Comparison of ENCODE assay signal across 10 mouse cellular contexts in genomic region chr11:104346931-104347330, GRCm38 (mm10).
A peak's percentile ranks its signal among the peaks of the same experiment; 100 is the strongest.
DNase-seq lines count a peak whose midpoint lies in the region; ATAC-seq and TF ChIP-seq lines count a peak whose summit lies in the region.
"Had no signal": no experiment of that assay in that cellular context is flagged by ENCODE, and none has a peak within 500 bp of the region (broad histone marks: within the 10 kb centered on the region; RNA-seq: fewer than 3 reads in every experiment).

No protein-coding gene starts in this region.

- peaks cover 71% of the 10 kb centered on the region for H3K36me3 ChIP-seq in forebrain, embryonic 14.5 days (ENCODE audit: control insufficient read depth, insufficient read depth, low read length)
- peaks cover 16% of the 10 kb centered on the region; the same call in 1 of the 2 replicates for H3K36me3 ChIP-seq in forebrain, embryonic 11.5 days (ENCODE audit: control insufficient read depth, insufficient read depth, low read length)
- peaks cover 16% of the 10 kb centered on the region for H3K36me3 ChIP-seq in midbrain, postnatal 0 days (ENCODE audit: insufficient read depth, low read length)
- peaks cover 67% of the 10 kb centered on the region for H3K36me3 ChIP-seq in midbrain, embryonic 13.5 days
- H3K36me3 ChIP-seq in embryonic facial prominence, embryonic 10.5 days (replicated peaks) = peaks cover 96% of the 10 kb centered on the region

- H3K4me1 ChIP-seq in forebrain, embryonic 14.5 days (ENCODE audit: control insufficient read depth, insufficient read depth, low read length) = no peaks in the 10 kb centered on the region
- H3K4me1 ChIP-seq in forebrain, embryonic 11.5 days (replicated peaks; ENCODE audit: control insufficient read depth, insufficient read depth, low read length) = no peaks in the 10 kb centered on the region
- no peaks in the 10 kb centered on the region for H3K4me1 ChIP-seq in midbrain, postnatal 0 days (ENCODE audit: insufficient read depth, low read length)
- H3K4me1 ChIP-seq in midbrain, embryonic 13.5 days (replicated peaks) = no peaks in the 10 kb centered on the region
- H3K4me1 ChIP-seq in embryonic facial prominence, embryonic 10.5 days = no peaks in the 10 kb centered on the region
- H3K4me1 ChIP-seq: heart, embryonic 15.5 days; limb, embryonic 13.5 days had no signal

- no peaks in the 10 kb centered on the region for H3K27me3 ChIP-seq in forebrain, embryonic 14.5 days (replicated peaks; ENCODE audit: control insufficient read depth, insufficient read depth, low read length)
- H3K27me3 ChIP-seq in forebrain, embryonic 11.5 days (ENCODE audit: control insufficient read depth, insufficient read depth, low read length) = no peaks in the 10 kb centered on the region
- H3K27me3 ChIP-seq in midbrain, postnatal 0 days (ENCODE audit: insufficient read depth, low read length) = no peaks in the 10 kb centered on the region
- H3K27me3 ChIP-seq in midbrain, embryonic 13.5 days = no peaks in the 10 kb centered on the region
- no peaks in the 10 kb centered on the region for H3K27me3 ChIP-seq in embryonic facial prominence, embryonic 10.5 days (replicated peaks; ENCODE audit: low read depth, poor library complexity, severe bottlenecking)
- H3K27me3 ChIP-seq: heart, embryonic 15.5 days; limb, embryonic 13.5 days had no signal

- peak; percentile 74 for TF ChIP-seq CTCF in midbrain, postnatal 0 days (IDR thresholded peaks at IDR 0.05)

- ATAC-seq in forebrain, embryonic 14.5 days = no peak
- no peak for ATAC-seq in forebrain, embryonic 11.5 days (replicated peaks; ENCODE audit: low FRiP score)
- ATAC-seq in midbrain, postnatal 0 days (ENCODE audit: low FRiP score) = no peak
- ATAC-seq in midbrain, embryonic 13.5 days = no peak

- no peak overlapping the region for H3K27ac ChIP-seq in forebrain, embryonic 14.5 days (ENCODE audit: low read depth, low read length)
- no peak overlapping the region for H3K27ac ChIP-seq in forebrain, embryonic 11.5 days (ENCODE audit: low read depth, low read length)
- no peak overlapping the region for H3K27ac ChIP-seq in midbrain, postnatal 0 days (ENCODE audit: low read depth, low read length)
- H3K27ac ChIP-seq in midbrain, embryonic 13.5 days = no peak overlapping the region
- no peak overlapping the region for H3K27ac ChIP-seq in embryonic facial prominence, embryonic 10.5 days (replicated peaks)
- H3K27ac ChIP-seq: heart, embryonic 15.5 days; limb, embryonic 13.5 days had no signal

- no peak overlapping the region for H3K4me2 ChIP-seq in forebrain, embryonic 14.5 days (ENCODE audit: low read length)
- H3K4me2 ChIP-seq in forebrain, embryonic 11.5 days (ENCODE audit: low read depth, low read length, severe bottlenecking) = no peak overlapping the region
- H3K4me2 ChIP-seq in midbrain, postnatal 0 days (ENCODE audit: low read depth, low read length, poor library complexity, severe bottlenecking) = no peak overlapping the region
- no peak overlapping the region for H3K4me2 ChIP-seq in midbrain, embryonic 13.5 days (replicated peaks)
- H3K4me2 ChIP-seq: heart, embryonic 15.5 days; limb, embryonic 13.5 days had no signal

- no peaks in the 10 kb centered on the region for H3K9me3 ChIP-seq in forebrain, embryonic 14.5 days (replicated peaks; ENCODE audit: control insufficient read depth, low read length)
- no peaks in the 10 kb centered on the region for H3K9me3 ChIP-seq in forebrain, embryonic 11.5 days (ENCODE audit: control insufficient read depth, low read length)
- no peaks in the 10 kb centered on the region for H3K9me3 ChIP-seq in midbrain, postnatal 0 days (ENCODE audit: low read length)
- H3K9me3 ChIP-seq in midbrain, embryonic 13.5 days = no peaks in the 10 kb centered on the region
- no peaks in the 10 kb centered on the region for H3K9me3 ChIP-seq in embryonic facial prominence, embryonic 10.5 days
- H3K9me3 ChIP-seq: heart, embryonic 15.5 days; limb, embryonic 13.5 days had no signal

- DNase-seq in forebrain, embryonic 14.5 days (ENCODE audit: low spot score) = peak; percentile 45
- DNase-seq in forebrain, embryonic 11.5 days (ENCODE audit: low spot score) = no peak
- peak; percentile 30 for DNase-seq in midbrain, postnatal 0 days (ENCODE audit: low spot score)
- DNase-seq in cerebellum, postnatal 14 days = peak; percentile 61 to 72
- DNase-seq in retina, adult 2 months (ENCODE audit: low read depth, low spot score) = peak; percentile 16
- no peak for DNase-seq in right cerebral cortex, postnatal 36 days (ENCODE audit: low spot score in 2 of 2)
- no peak for DNase-seq in embryonic facial prominence, embryonic 10.5 days (ENCODE audit: low spot score)

- H3K9ac ChIP-seq in forebrain, embryonic 14.5 days (ENCODE audit: low read length) = no peak overlapping the region
- H3K9ac ChIP-seq in forebrain, embryonic 11.5 days (ENCODE audit: low read length) = no peak overlapping the region
- H3K9ac ChIP-seq in midbrain, postnatal 0 days (replicated peaks; ENCODE audit: low read length, poor library complexity, severe bottlenecking) = no peak overlapping the region
- no peak overlapping the region for H3K9ac ChIP-seq in midbrain, embryonic 13.5 days (replicated peaks)
- H3K9ac ChIP-seq: heart, embryonic 15.5 days; limb, embryonic 13.5 days had no signal

- 70% methylated on average over 3 of the region's 3 CpGs for WGBS in forebrain, embryonic 14.5 days
- 79% methylated on average over 3 of the region's 3 CpGs for WGBS in forebrain, embryonic 11.5 days
- 50% methylated on average over 3 of the region's 3 CpGs for WGBS in midbrain, postnatal 0 days
- WGBS in midbrain, embryonic 13.5 days = 67% methylated on average over 3 of the region's 3 CpGs
- WGBS in embryonic facial prominence, embryonic 10.5 days = 78% methylated on average over 3 of the region's 3 CpGs

- no peak overlapping the region for H3K4me3 ChIP-seq in forebrain, embryonic 14.5 days (ENCODE audit: low read depth, low read length)
- H3K4me3 ChIP-seq in forebrain, embryonic 11.5 days (ENCODE audit: low read depth, low read length) = no peak overlapping the region
- H3K4me3 ChIP-seq in midbrain, postnatal 0 days (ENCODE audit: low read depth, low read length) = no peak overlapping the region
- no peak overlapping the region for H3K4me3 ChIP-seq in midbrain, embryonic 13.5 days (replicated peaks)
- H3K4me3 ChIP-seq in embryonic facial prominence, embryonic 10.5 days = no peak overlapping the region
- H3K4me3 ChIP-seq: heart, embryonic 15.5 days; limb, embryonic 13.5 days had no signal

Comparison
In these comparisons a context has a peak if more than half of its experiments do, and no peak if none do; other contexts are left out.
1. DNase-seq: peak in forebrain, embryonic 14.5 days (single experiment), midbrain, postnatal 0 days (single experiment), cerebellum, postnatal 14 days (2 of 2) and retina, adult 2 months (single experiment); none in forebrain, embryonic 11.5 days (single experiment), right cerebral cortex, postnatal 36 days (0 of 2) and embryonic facial prominence, embryonic 10.5 days (single experiment).